ENCODE assay signal across 10 mouse cellular contexts in the genomic region with DNA sequence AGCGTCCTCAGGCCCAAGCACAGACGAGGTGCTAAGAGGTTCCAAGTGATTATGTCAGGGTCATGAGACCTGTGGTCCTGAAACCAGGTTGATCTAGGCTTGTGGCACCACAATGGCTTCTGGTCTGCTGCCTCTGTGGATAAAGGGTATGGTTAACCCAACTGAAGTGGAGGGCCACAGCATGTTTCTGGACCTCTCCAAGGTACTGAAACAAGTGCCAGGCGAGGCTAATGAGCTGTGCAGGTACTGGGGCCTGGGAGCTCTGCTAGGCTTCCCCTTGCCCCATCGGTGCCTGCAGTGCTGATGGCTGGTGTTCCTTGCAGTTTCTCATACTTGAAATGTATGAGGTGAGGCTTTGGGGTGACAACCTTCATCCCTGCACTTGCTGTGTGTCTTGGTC. TPM values are rescaled to one million over a fixed set of nuclear protein-coding genes. Genes with fewer than 3 reads are reported as not detected.
DNase-seq lines count a peak whose midpoint lies in the region; ATAC-seq and TF ChIP-seq lines count a peak whose summit lies in the region.
"Had no signal": no experiment of that assay in that cellular context is flagged by ENCODE, and none has a peak within 500 bp of the region (broad histone marks: within the 10 kb centered on the region; RNA-seq: fewer than 3 reads in every experiment).

No protein-coding gene starts in this region.

- DNase-seq in heart, postnatal 0 days (ENCODE audit: low spot score) = peak; percentile 28
- DNase-seq in heart, postnatal 36 days = no peak
- DNase-seq in CH12.LX (ENCODE audit: extremely low read depth) (peak; percentile 34), ZHBTc4 (ENCODE audit: low read depth, low spot score) (peak; percentile 59)
- DNase-seq in limb, embryonic 11.5 days (ENCODE audit: low spot score) = peak; percentile 73
- no peak for DNase-seq in spleen, postnatal 14 days (ENCODE audit: low spot score in 2 of 2)
- DNase-seq in right cerebral cortex, postnatal 25 days = no peak
- DNase-seq in layer of hippocampus, adult 8-10 months (ENCODE audit: low spot score in 2 of 2) = no peak

- H3K4me1 ChIP-seq in heart, postnatal 0 days (ENCODE audit: control insufficient read depth, insufficient read depth) = peaks cover 16% of the 10 kb centered on the region
- H3K4me1 ChIP-seq in CH12.LX (ENCODE audit: control insufficient read depth in 1 of 2, insufficient read depth in 2 of 2) = peaks cover 11 to 29% of the 10 kb centered on the region in 2 experiments
- peaks cover 11% of the 10 kb centered on the region for H3K4me1 ChIP-seq in limb, embryonic 11.5 days (ENCODE audit: control insufficient read depth, insufficient read depth, low read length)

- ATAC-seq in heart, postnatal 0 days (ENCODE audit: insufficient read depth, low read depth) = no peak
- ATAC-seq in limb, embryonic 11.5 days (ENCODE audit: insufficient number of reproducible peaks, low FRiP score, low TSS enrichment, low read depth) = no peak
- ATAC-seq: Patski had no signal

- no peak for TF ChIP-seq EP300 in heart, postnatal 0 days (IDR thresholded peaks at IDR 0.05; ENCODE audit: low read depth)
- no peak for TF ChIP-seq EP300 in CH12.LX (IDR thresholded peaks at IDR 0.05; ENCODE audit: low read length)

- in situ Hi-C loops in CH12.LX (cut with MboI; ENCODE audit: low pct_ligation_motif_present, low pct_unique_long_range_greater_than_20kb, low sequenced_read_pairs) = no loop called here

- H3K27ac ChIP-seq in heart, postnatal 0 days (ENCODE audit: low read depth) = no peak overlapping the region
- H3K27ac ChIP-seq in CH12.LX (ENCODE audit: insufficient read depth, low read depth) = no peak overlapping the region
- H3K27ac ChIP-seq in limb, embryonic 11.5 days (replicated peaks; ENCODE audit: low read depth, low read length) = no peak overlapping the region

- intact Hi-C loops in heart, postnatal 36 days (cut with DNase I) = no loop called here

- H3K27me3 ChIP-seq in heart, postnatal 0 days (ENCODE audit: control insufficient read depth, insufficient read depth, low read length) = peaks cover 34% of the 10 kb centered on the region
- H3K27me3 ChIP-seq in CH12.LX (replicated peaks) = peaks cover 10% of the 10 kb centered on the region
- H3K27me3 ChIP-seq in limb, embryonic 11.5 days (ENCODE audit: control insufficient read depth, insufficient read depth, low read length) = peaks cover 11% of the 10 kb centered on the region

- H3K36me3 ChIP-seq in heart, postnatal 0 days (replicated peaks; ENCODE audit: control insufficient read depth, insufficient read depth, low read length) = no peaks in the 10 kb centered on the region
- no peaks in the 10 kb centered on the region for H3K36me3 ChIP-seq in CH12.LX (replicated peaks in 1 of 2; ENCODE audit: control insufficient read depth in 1 of 2, insufficient read depth in 1 of 2, low read length in 1 of 2)
- no peaks in the 10 kb centered on the region for H3K36me3 ChIP-seq in limb, embryonic 11.5 days (ENCODE audit: control insufficient read depth, insufficient read depth, low read length)

- H3K4me3 ChIP-seq in heart, postnatal 0 days (ENCODE audit: low read depth, low read length) = no peak overlapping the region
- no peak overlapping the region for H3K4me3 ChIP-seq in CH12.LX (replicated peaks in 1 of 3; ENCODE audit: low read depth in 2 of 3, low read length in 2 of 3, poor library complexity in 1 of 3)
- H3K4me3 ChIP-seq in limb, embryonic 11.5 days (ENCODE audit: low read depth, low read length) = no peak overlapping the region

- no peak overlapping the region for H3K9ac ChIP-seq in heart, postnatal 0 days (replicated peaks; ENCODE audit: low read depth, low read length)
- H3K9ac ChIP-seq in CH12.LX (ENCODE audit: insufficient read depth, low read depth) = no peak overlapping the region
- H3K9ac ChIP-seq in limb, embryonic 11.5 days (ENCODE audit: low read length) = no peak overlapping the region

- TF ChIP-seq CTCF in heart, postnatal 0 days (IDR thresholded peaks at IDR 0.05; ENCODE audit: low read depth) = no peak
- no peak for TF ChIP-seq CTCF in CH12.LX (conservative IDR thresholded peaks at IDR 0.05 in 1 of 2, IDR thresholded peaks at IDR 0.05 in 1 of 2; ENCODE audit: low read depth in 2 of 2, low read length in 2 of 2)

- WGBS in heart, postnatal 0 days = 34% methylated on average over 4 of the region's 4 CpGs
- WGBS in limb, embryonic 11.5 days = 41% methylated on average over 4 of the region's 4 CpGs

- H3K79me2 ChIP-seq in CH12.LX (replicated peaks; ENCODE audit: control insufficient read depth, extremely low read depth, insufficient read depth, poor library complexity, severe bottlenecking) = no peaks in the 10 kb centered on the region

- dilution Hi-C loops in CH12.LX (cut with MboI; ENCODE audit: extremely low pct_ligation_motif_present, extremely low pct_unique_long_range_greater_than_20kb, low sequenced_read_pairs) = no loop called here

- TF ChIP-seq POLR2A in CH12.LX (IDR thresholded peaks at IDR 0.05; ENCODE audit: low read depth, low read length) = no peak

- H3K9me3 ChIP-seq in heart, postnatal 0 days (replicated peaks; ENCODE audit: control insufficient read depth, low read length) = no peaks in the 10 kb centered on the region
- no peaks in the 10 kb centered on the region for H3K9me3 ChIP-seq in CH12.LX (replicated peaks; ENCODE audit: low read length)
- H3K9me3 ChIP-seq in limb, embryonic 11.5 days (ENCODE audit: control insufficient read depth, low read length) = no peaks in the 10 kb centered on the region
- H3K9me3 ChIP-seq: megakaryocyte, embryonic 14.5 days had no signal

- TF ChIP-seq RAD21 in CH12.LX (IDR thresholded peaks at IDR 0.05; ENCODE audit: low read depth, low read length) = no peak

- no peak overlapping the region for H3K4me2 ChIP-seq in heart, postnatal 0 days (ENCODE audit: low read depth, low read length)
- H3K4me2 ChIP-seq in CH12.LX (ENCODE audit: insufficient read depth, low read depth, poor library complexity, severe bottlenecking) = no peak overlapping the region
- no peak overlapping the region for H3K4me2 ChIP-seq in limb, embryonic 11.5 days (ENCODE audit: low read depth, severe bottlenecking)

TF ChIP-seq in CH12.LX, 34 proteins besides CTCF, POLR2A, EP300 and RAD21:
- no peak for TF ChIP-seq HCFC1 (IDR thresholded peaks at IDR 0.05; ENCODE audit: low read depth, low read length)
- TF ChIP-seq BHLHE40 (IDR thresholded peaks at IDR 0.05; ENCODE audit: low read depth, low read length) = no peak
- TF ChIP-seq SMC3 (IDR thresholded peaks at IDR 0.05; ENCODE audit: low read depth, low read length) = no peak
- TF ChIP-seq MXI1 (IDR thresholded peaks at IDR 0.05; ENCODE audit: low read depth, low read length) = 0 out of 2 replicates have a peak, but pooled peaks have one; percentile 64
TF ChIP-seq in CH12.LX: peak in this region for 1.

RNA-seq across cellular contexts. Expression of gene Cbfa2t3, which starts 38.2 kb away (rescaled TPM):
- 1.1 and 3.6 TPM in 2 replicates for total RNA-seq in heart, postnatal 0 days (2014; rRNA removed; ENCODE audit: low replicate concordance)
- polyA plus RNA-seq in heart, postnatal 0 days (2015; fragmentation: Nextera tagmentation; extraction: Ambion mirVana) = 4.3 and 4.4 TPM in 2 replicates
- 10 to 100 TPM; 19.7 to 23.0 TPM for total RNA-seq in heart, postnatal 36 days (2021)
- 2.1 and 3.4 TPM in 2 replicates for total RNA-seq in CH12.LX (2012; rRNA removed)
- total RNA-seq in CH12.LX (2014; rRNA removed) = 0.43 and 0.47 TPM in 2 replicates
- 16.5 and 22.6 TPM in 2 replicates for polyA plus RNA-seq in CH12.LX (2012; ENCODE audit: insufficient read length, low read depth)
- 3.3 and 4.5 TPM in 2 replicates for polyA plus RNA-seq in limb, embryonic 11.5 days (2014; fragmentation: Nextera tagmentation; extraction: Ambion mirVana)
- total RNA-seq in layer of hippocampus, adult 8-10 months (2022) = 10 to 100 TPM; 30.0 to 39.0 (median 37.0) TPM

RNA-seq across cellular contexts. Expression of gene Acsf3, which starts 38.2 kb away (rescaled TPM):
- total RNA-seq in heart, postnatal 0 days (2014; rRNA removed; ENCODE audit: low replicate concordance) = 17.7 and 22.6 TPM in 2 replicates
- 18.1 and 19.3 TPM in 2 replicates for polyA plus RNA-seq in heart, postnatal 0 days (2015; fragmentation: Nextera tagmentation; extraction: Ambion mirVana)
- 10 to 100 TPM; 28.3 to 30.6 TPM for total RNA-seq in heart, postnatal 36 days (2021)
- total RNA-seq in CH12.LX (2012; rRNA removed) (8.8 and 9.0 TPM in 2 replicates), CH12.LX (2014; rRNA removed) (2.0 and 2.2 TPM in 2 replicates)
- polyA plus RNA-seq in CH12.LX (2012; ENCODE audit: insufficient read length, low read depth) = 10.4 and 12.7 TPM in 2 replicates
- polyA plus RNA-seq in limb, embryonic 11.5 days (2014; fragmentation: Nextera tagmentation; extraction: Ambion mirVana) = 16.1 and 17.9 TPM in 2 replicates
- 10 to 100 TPM; 21.9 to 26.7 (median 23.9) TPM for total RNA-seq in layer of hippocampus, adult 8-10 months (2022)

Comparison
In these comparisons a context has a peak if more than half of its experiments do, and no peak if none do; other contexts are left out.
1. DNase-seq: peak in heart, postnatal 0 days (single experiment), CH12.LX (single experiment), ZHBTc4 (single experiment) and limb, embryonic 11.5 days (single experiment); none in heart, postnatal 36 days (0 of 2), spleen, postnatal 14 days (0 of 2), right cerebral cortex, postnatal 25 days (single experiment) and layer of hippocampus, adult 8-10 months (0 of 2).